Mouse (Mus musculus): ENCODE data around the gene Cadps. TPM values are rescaled to one million over a fixed set of nuclear protein-coding genes. Genes with fewer than 3 reads are reported as not detected.

Cadps gene
- polyA plus RNA-seq, 1 experiment = not detected

GRCm38 (mm10) chr14:12685015-12685414 is 137.9 kb downstream of the Cadps start:
- Histone ChIP-seq H3K27me3 (ENCODE audit: control insufficient read depth, insufficient read depth, insufficient read length) (no peaks in the 10 kb centered on the region), H3ac (ENCODE audit: control insufficient read depth, insufficient read length, low read depth) (no peak overlapping the region), H3K79me3 (ENCODE audit: low read depth) (no peaks in the 10 kb centered on the region), H3K36me3 (ENCODE audit: control insufficient read depth, insufficient read depth) (no peaks in the 10 kb centered on the region), H3K4me3 (ENCODE audit: insufficient read depth, poor library complexity, severe bottlenecking) (no peak overlapping the region), H3K79me2 (ENCODE audit: control insufficient read depth, insufficient read depth) (no peaks in the 10 kb centered on the region)
- TF ChIP-seq CTCF (IDR thresholded peaks at IDR 0.05; ENCODE audit: control insufficient read depth, insufficient read depth, insufficient read length) = no peak
- no peak for TF ChIP-seq MAX (IDR thresholded peaks at IDR 0.05)
- TF ChIP-seq CEBPB (IDR thresholded peaks at IDR 0.05; ENCODE audit: low read depth) = no peak
- TF ChIP-seq MYOG (IDR thresholded peaks at IDR 0.05; ENCODE audit: control insufficient read depth, extremely low read depth, insufficient read length) = no peak
- TF ChIP-seq FOSL1 (IDR thresholded peaks at IDR 0.05; ENCODE audit: insufficient read depth, low read length, poor library complexity, severe bottlenecking) = no peak
- no peak for TF ChIP-seq USF1 (IDR thresholded peaks at IDR 0.05; ENCODE audit: low read depth)
- TF ChIP-seq MYOD1 (IDR thresholded peaks at IDR 0.05; ENCODE audit: control insufficient read depth, insufficient read length, low read depth) = no peak

DNA sequence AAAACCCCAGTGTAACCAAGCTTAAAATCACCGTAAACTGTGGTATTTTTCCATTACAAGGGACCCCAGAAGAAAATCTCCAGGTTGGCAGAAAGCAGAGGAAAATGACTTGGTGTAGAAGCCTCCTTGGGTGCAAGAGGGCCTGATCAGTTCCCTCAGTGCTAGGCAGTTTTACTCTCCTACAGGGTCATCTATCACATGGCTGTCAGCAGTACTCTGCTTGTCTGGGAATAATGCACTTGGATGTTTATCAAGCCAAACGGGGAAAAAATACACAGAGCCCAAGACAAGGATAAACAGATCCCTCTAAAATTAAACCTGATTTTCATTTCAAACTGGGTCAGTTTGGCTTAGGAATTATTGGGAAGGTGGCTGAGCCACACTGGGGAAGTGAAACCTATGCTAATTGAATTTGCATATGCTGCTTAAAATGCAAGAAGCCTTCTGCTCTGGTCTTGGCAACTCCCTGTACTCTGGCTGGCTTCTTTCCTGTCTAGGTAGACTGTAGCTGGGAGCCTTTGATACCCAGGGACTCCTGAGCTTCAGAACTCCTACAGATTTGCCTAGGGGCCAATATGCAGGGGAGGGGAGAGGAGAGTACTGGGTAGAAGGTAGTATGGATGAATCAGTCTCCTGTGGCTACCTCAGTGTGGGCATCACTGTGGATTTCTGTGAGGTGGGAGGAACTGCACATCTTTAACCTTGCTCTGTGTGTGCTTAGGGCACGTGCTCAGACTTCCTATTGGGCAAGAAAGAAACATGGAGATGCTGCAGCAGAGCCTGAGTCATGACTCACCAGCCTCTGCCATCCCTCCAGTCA is 141.8 kb downstream of the Cadps start:
- no peak overlapping the region for H3ac ChIP-seq (ENCODE audit: control insufficient read depth, insufficient read length, low read depth)
- H3K79me2 ChIP-seq (ENCODE audit: control insufficient read depth, insufficient read depth) = no peaks in the 10 kb centered on the region
- H3K79me3 ChIP-seq (ENCODE audit: low read depth) = no peaks in the 10 kb centered on the region
- H3K4me3 ChIP-seq (ENCODE audit: insufficient read depth, poor library complexity, severe bottlenecking) = no peak overlapping the region
- no peaks in the 10 kb centered on the region for H3K27me3 ChIP-seq (ENCODE audit: control insufficient read depth, insufficient read depth, insufficient read length)
- H3K36me3 ChIP-seq (ENCODE audit: control insufficient read depth, insufficient read depth) = no peaks in the 10 kb centered on the region
- TF ChIP-seq FOSL1 (IDR thresholded peaks at IDR 0.05; ENCODE audit: insufficient read depth, low read length, poor library complexity, severe bottlenecking) (no peak), USF1 (IDR thresholded peaks at IDR 0.05; ENCODE audit: low read depth) (no peak), MYOG (IDR thresholded peaks at IDR 0.05; ENCODE audit: control insufficient read depth, extremely low read depth, insufficient read length) (no peak), CTCF (IDR thresholded peaks at IDR 0.05; ENCODE audit: control insufficient read depth, insufficient read depth, insufficient read length) (no peak), MYOD1 (IDR thresholded peaks at IDR 0.05; ENCODE audit: control insufficient read depth, insufficient read length, low read depth) (no peak), MAX (IDR thresholded peaks at IDR 0.05) (no peak), CEBPB (IDR thresholded peaks at IDR 0.05; ENCODE audit: low read depth) (no peak)

DNA sequence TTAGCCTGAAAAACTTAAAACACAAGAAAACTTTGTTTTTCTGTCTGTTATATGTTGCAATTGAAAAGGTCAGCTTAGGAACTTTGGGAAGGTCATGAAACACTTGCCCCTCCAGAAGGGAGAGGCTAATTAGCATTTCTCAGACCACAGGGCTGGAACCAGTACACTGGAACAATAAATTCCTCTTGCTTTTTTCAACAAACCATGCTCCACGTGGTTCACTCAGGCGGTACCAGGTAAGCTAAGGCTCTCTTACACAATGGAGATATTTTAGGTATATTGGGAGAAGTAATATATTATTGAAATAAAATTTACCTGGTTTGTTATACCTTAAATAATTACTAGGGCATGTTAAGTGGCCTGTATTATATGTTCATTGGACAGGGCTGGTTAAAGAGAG is 161.4 kb downstream of the Cadps start:
- TF ChIP-seq MYOG (IDR thresholded peaks at IDR 0.05; ENCODE audit: control insufficient read depth, extremely low read depth, insufficient read length) (no peak), MAX (IDR thresholded peaks at IDR 0.05) (no peak), USF1 (IDR thresholded peaks at IDR 0.05; ENCODE audit: low read depth) (no peak), MYOD1 (IDR thresholded peaks at IDR 0.05; ENCODE audit: control insufficient read depth, insufficient read length, low read depth) (no peak), FOSL1 (IDR thresholded peaks at IDR 0.05; ENCODE audit: insufficient read depth, low read length, poor library complexity, severe bottlenecking) (no peak), CEBPB (IDR thresholded peaks at IDR 0.05; ENCODE audit: low read depth) (no peak), CTCF (IDR thresholded peaks at IDR 0.05; ENCODE audit: control insufficient read depth, insufficient read depth, insufficient read length) (no peak)
- H3K27me3 ChIP-seq (ENCODE audit: control insufficient read depth, insufficient read depth, insufficient read length) = no peaks in the 10 kb centered on the region

GRCm38 (mm10) chr14:12657351-12657750 is 165.5 kb downstream of the Cadps start:
- Histone ChIP-seq H3K27me3 (ENCODE audit: control insufficient read depth, insufficient read depth, insufficient read length) (no peaks in the 10 kb centered on the region), H3K79me3 (ENCODE audit: low read depth) (no peaks in the 10 kb centered on the region), H3ac (ENCODE audit: control insufficient read depth, insufficient read length, low read depth) (no peak overlapping the region), H3K36me3 (ENCODE audit: control insufficient read depth, insufficient read depth) (no peaks in the 10 kb centered on the region), H3K4me3 (ENCODE audit: insufficient read depth, poor library complexity, severe bottlenecking) (no peak overlapping the region), H3K79me2 (ENCODE audit: control insufficient read depth, insufficient read depth) (no peaks in the 10 kb centered on the region)
- TF ChIP-seq MYOG (IDR thresholded peaks at IDR 0.05; ENCODE audit: control insufficient read depth, extremely low read depth, insufficient read length) = no peak
- no peak for TF ChIP-seq MAX (IDR thresholded peaks at IDR 0.05)
- no peak for TF ChIP-seq USF1 (IDR thresholded peaks at IDR 0.05; ENCODE audit: low read depth)
- TF ChIP-seq CTCF (IDR thresholded peaks at IDR 0.05; ENCODE audit: control insufficient read depth, insufficient read depth, insufficient read length) = no peak
- TF ChIP-seq MYOD1 (IDR thresholded peaks at IDR 0.05; ENCODE audit: control insufficient read depth, insufficient read length, low read depth) = no peak
- TF ChIP-seq FOSL1 (IDR thresholded peaks at IDR 0.05; ENCODE audit: insufficient read depth, low read length, poor library complexity, severe bottlenecking) = no peak
- no peak for TF ChIP-seq CEBPB (IDR thresholded peaks at IDR 0.05; ENCODE audit: low read depth)

More for the DNA sequence above, 161.4 kb downstream of the Cadps start:
- no peaks in the 10 kb centered on the region for H3K79me2 ChIP-seq (ENCODE audit: control insufficient read depth, insufficient read depth)
- no peak overlapping the region for H3ac ChIP-seq (ENCODE audit: control insufficient read depth, insufficient read length, low read depth)
- no peak overlapping the region for H3K4me3 ChIP-seq (ENCODE audit: insufficient read depth, poor library complexity, severe bottlenecking)
- H3K36me3 ChIP-seq (ENCODE audit: control insufficient read depth, insufficient read depth) = no peaks in the 10 kb centered on the region
- no peaks in the 10 kb centered on the region for H3K79me3 ChIP-seq (ENCODE audit: low read depth)

DNA sequence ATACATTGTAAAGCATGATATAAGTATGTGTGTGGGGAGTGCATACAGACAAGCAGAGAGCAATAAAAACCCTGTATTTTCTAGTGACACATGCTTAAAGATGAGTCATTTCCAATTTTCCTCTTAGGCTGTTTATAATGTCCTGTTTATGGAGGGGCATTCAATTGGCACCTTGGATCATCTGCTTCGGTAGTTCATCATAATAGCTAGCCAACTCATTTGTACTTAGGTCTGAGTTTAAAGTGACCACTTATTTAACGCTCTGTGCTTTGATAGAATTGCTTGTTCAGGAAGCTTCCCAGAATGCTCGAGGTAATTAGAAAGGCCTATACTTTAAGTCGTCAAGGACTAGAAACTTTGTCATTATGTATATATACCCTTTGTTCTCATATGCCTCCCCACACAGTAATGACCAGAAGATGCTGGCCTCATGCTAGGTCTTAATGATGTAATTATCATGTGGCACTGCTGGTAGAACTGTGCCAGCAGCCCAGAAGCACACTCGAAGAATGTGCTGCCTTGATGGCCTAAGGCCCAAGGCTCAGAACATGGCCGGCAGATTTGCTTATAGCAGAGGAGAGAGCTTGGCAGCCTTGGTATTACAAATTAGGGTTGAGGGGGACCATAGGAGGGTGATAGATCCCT is 179.9 kb downstream of the Cadps start:
- Histone ChIP-seq H3ac (ENCODE audit: control insufficient read depth, insufficient read length, low read depth) (no peak overlapping the region), H3K36me3 (ENCODE audit: control insufficient read depth, insufficient read depth) (no peaks in the 10 kb centered on the region), H3K27me3 (ENCODE audit: control insufficient read depth, insufficient read depth, insufficient read length) (no peaks in the 10 kb centered on the region), H3K79me2 (ENCODE audit: control insufficient read depth, insufficient read depth) (no peaks in the 10 kb centered on the region), H3K4me3 (ENCODE audit: insufficient read depth, poor library complexity, severe bottlenecking) (no peak overlapping the region), H3K79me3 (ENCODE audit: low read depth) (no peaks in the 10 kb centered on the region)
- no peak for TF ChIP-seq MAX (IDR thresholded peaks at IDR 0.05)
- TF ChIP-seq CTCF (IDR thresholded peaks at IDR 0.05; ENCODE audit: control insufficient read depth, insufficient read depth, insufficient read length) = no peak
- no peak for TF ChIP-seq MYOD1 (IDR thresholded peaks at IDR 0.05; ENCODE audit: control insufficient read depth, insufficient read length, low read depth)
- no peak for TF ChIP-seq MYOG (IDR thresholded peaks at IDR 0.05; ENCODE audit: control insufficient read depth, extremely low read depth, insufficient read length)
- TF ChIP-seq USF1 (IDR thresholded peaks at IDR 0.05; ENCODE audit: low read depth) = no peak
- no peak for TF ChIP-seq FOSL1 (IDR thresholded peaks at IDR 0.05; ENCODE audit: insufficient read depth, low read length, poor library complexity, severe bottlenecking)
- TF ChIP-seq CEBPB (IDR thresholded peaks at IDR 0.05; ENCODE audit: low read depth) = no peak
